Mouse (Mus musculus) bone marrow macrophage, adult 2 months (primary cell): ENCODE results near the gene Gga3.

Source experiments
- CTCF ChIP-seq: IDR thresholded peaks from 2 replicates; pipeline ENCODE4 v1.5.1; 2012; ENCODE audit warnings: low read depth, mild to moderate bottlenecking, low read length, moderate library complexity
- POLR2A ChIP-seq: IDR thresholded peaks from 2 replicates; pipeline ENCODE4 v1.6.1; 2012; ENCODE audit warnings: mild to moderate bottlenecking, low read depth, low read length, borderline replicate concordance

DNA sequence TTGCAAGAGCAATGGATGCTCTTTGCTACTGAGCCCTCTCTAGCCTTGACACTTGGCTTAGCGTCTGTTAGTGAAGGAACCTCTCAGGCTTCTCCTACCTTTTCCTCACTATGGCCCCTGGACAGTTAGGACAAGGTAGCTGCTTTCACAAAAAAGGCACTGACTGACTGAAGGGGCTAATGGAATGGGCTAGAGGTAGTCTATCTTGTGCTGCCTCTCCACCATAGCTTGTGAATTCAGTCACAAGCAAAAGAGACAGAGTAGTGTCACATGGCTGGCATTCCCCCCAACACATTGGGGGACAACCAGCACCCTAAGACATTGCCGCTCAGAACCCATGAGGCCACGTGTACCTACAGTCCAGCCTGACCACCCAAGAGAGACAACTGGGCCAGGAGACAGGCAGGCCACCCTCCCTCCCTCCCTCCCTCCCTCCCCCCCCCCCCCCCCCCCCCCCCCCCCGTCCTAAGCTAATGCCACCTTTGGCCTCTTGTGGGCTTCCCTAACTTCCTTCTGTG lies 36.5 kb upstream of the Gga3 start:
- TF ChIP-seq POLR2A (no peak), CTCF (no peak)
